Mouse (Mus musculus): ENCODE results near the gene Prm2. TPM values are rescaled to one million over a fixed set of nuclear protein-coding genes. Genes with fewer than 3 reads are reported as not detected.
A peak's percentile ranks its signal among the peaks of the same experiment; 100 is the strongest.

The Prm2 gene
- not detected in 2 replicates for polyA plus RNA-seq (2012; rRNA removed)

- DNase-seq (ENCODE audit: low read depth), result no peak
- TF ChIP-seq POLR2A (IDR thresholded peaks at IDR 0.05; ENCODE audit: borderline replicate concordance, extremely low read depth, insufficient read depth, insufficient read length, poor library complexity, severe bottlenecking) (no peak), CTCF (IDR thresholded peaks at IDR 0.05; ENCODE audit: borderline replicate concordance, extremely low read depth, insufficient read depth, insufficient read length) (no peak)
Measured at GRCm38 (mm10) chr16:10796034-10796433, at the start of gene Prm2. Gene Prm2, minus strand, starts transcription at chr16:10796134.

GRCm38 (mm10) chr16:10844319-10844670, 48.4 kb upstream of the Prm2 start:
- DNase-seq (ENCODE audit: low read depth), result no peak
- no peak for TF ChIP-seq CTCF (IDR thresholded peaks at IDR 0.05; ENCODE audit: borderline replicate concordance, extremely low read depth, insufficient read depth, insufficient read length)
- no peak for TF ChIP-seq POLR2A (IDR thresholded peaks at IDR 0.05; ENCODE audit: borderline replicate concordance, extremely low read depth, insufficient read depth, insufficient read length, poor library complexity, severe bottlenecking)

- peak; percentile 53 for DNase-seq (ENCODE audit: low read depth)
- TF ChIP-seq POLR2A (IDR thresholded peaks at IDR 0.05; ENCODE audit: borderline replicate concordance, extremely low read depth, insufficient read depth, insufficient read length, poor library complexity, severe bottlenecking) (no peak), CTCF (IDR thresholded peaks at IDR 0.05; ENCODE audit: borderline replicate concordance, extremely low read depth, insufficient read depth, insufficient read length) (no peak)
Measured at GRCm38 (mm10) chr16:10843486-10844318, 47.8 kb upstream of the Prm2 start.

- no peak for DNase-seq (ENCODE audit: low read depth)
- TF ChIP-seq CTCF (IDR thresholded peaks at IDR 0.05; ENCODE audit: borderline replicate concordance, extremely low read depth, insufficient read depth, insufficient read length), result no peak
- TF ChIP-seq POLR2A (IDR thresholded peaks at IDR 0.05; ENCODE audit: borderline replicate concordance, extremely low read depth, insufficient read depth, insufficient read length, poor library complexity, severe bottlenecking), result no peak
Measured at GRCm38 (mm10) chr16:10842282-10842855, 46.4 kb upstream of the Prm2 start.

GRCm38 (mm10) chr16:10840018-10840417, 44.1 kb upstream of the Prm2 start:
- TF ChIP-seq CTCF (IDR thresholded peaks at IDR 0.05; ENCODE audit: borderline replicate concordance, extremely low read depth, insufficient read depth, insufficient read length) (no peak), POLR2A (IDR thresholded peaks at IDR 0.05; ENCODE audit: borderline replicate concordance, extremely low read depth, insufficient read depth, insufficient read length, poor library complexity, severe bottlenecking) (no peak)

GRCm38 (mm10) chr16:10838487-10839245, 42.7 kb upstream of the Prm2 start:
- DNase-seq (ENCODE audit: low read depth), result peak; percentile 22
- TF ChIP-seq CTCF (IDR thresholded peaks at IDR 0.05; ENCODE audit: borderline replicate concordance, extremely low read depth, insufficient read depth, insufficient read length) (no peak), POLR2A (IDR thresholded peaks at IDR 0.05; ENCODE audit: borderline replicate concordance, extremely low read depth, insufficient read depth, insufficient read length, poor library complexity, severe bottlenecking) (no peak)

More at GRCm38 (mm10) chr16:10840018-10840417, 44.1 kb upstream of the Prm2 start:
- no peak for DNase-seq (ENCODE audit: low read depth)

GRCm38 (mm10) chr16:10837903-10838302, 42.0 kb upstream of the Prm2 start:
- DNase-seq (ENCODE audit: low read depth), result no peak
- TF ChIP-seq CTCF (IDR thresholded peaks at IDR 0.05; ENCODE audit: borderline replicate concordance, extremely low read depth, insufficient read depth, insufficient read length), result no peak
- no peak for TF ChIP-seq POLR2A (IDR thresholded peaks at IDR 0.05; ENCODE audit: borderline replicate concordance, extremely low read depth, insufficient read depth, insufficient read length, poor library complexity, severe bottlenecking)

- DNase-seq (ENCODE audit: low read depth), result no peak
- TF ChIP-seq CTCF (IDR thresholded peaks at IDR 0.05; ENCODE audit: borderline replicate concordance, extremely low read depth, insufficient read depth, insufficient read length) (no peak), POLR2A (IDR thresholded peaks at IDR 0.05; ENCODE audit: borderline replicate concordance, extremely low read depth, insufficient read depth, insufficient read length, poor library complexity, severe bottlenecking) (no peak)
Measured at GRCm38 (mm10) chr16:10837250-10837649, 41.3 kb upstream of the Prm2 start.

- no peak for DNase-seq (ENCODE audit: low read depth)
Measured at GRCm38 (mm10) chr16:10836388-10836787, 40.5 kb upstream of the Prm2 start.

GRCm38 (mm10) chr16:10834911-10835587, 39.1 kb upstream of the Prm2 start, which contains the start of gene Rmi2:
Gene Rmi2, plus strand, starts transcription at chr16:10835059.
- DNase-seq (ENCODE audit: low read depth), result peak; percentile 95
- no peak for TF ChIP-seq CTCF (IDR thresholded peaks at IDR 0.05; ENCODE audit: borderline replicate concordance, extremely low read depth, insufficient read depth, insufficient read length)
- 0 out of 2 replicates have a peak, but pooled peaks have one; percentile 29 for TF ChIP-seq POLR2A (IDR thresholded peaks at IDR 0.05; ENCODE audit: borderline replicate concordance, extremely low read depth, insufficient read depth, insufficient read length, poor library complexity, severe bottlenecking)

More at GRCm38 (mm10) chr16:10836388-10836787, 40.5 kb upstream of the Prm2 start:
- TF ChIP-seq CTCF (IDR thresholded peaks at IDR 0.05; ENCODE audit: borderline replicate concordance, extremely low read depth, insufficient read depth, insufficient read length), result no peak
- no peak for TF ChIP-seq POLR2A (IDR thresholded peaks at IDR 0.05; ENCODE audit: borderline replicate concordance, extremely low read depth, insufficient read depth, insufficient read length, poor library complexity, severe bottlenecking)

Data from brain, embryonic 14.5 days (tissue).